Mouse (Mus musculus) limb, embryonic 12.5 days (tissue): ENCODE data around the gene Rcan3. TPM values are rescaled to one million over a fixed set of nuclear protein-coding genes. Genes with fewer than 3 reads are reported as not detected.

Source experiments
- ATAC-seq: fragments of 200-750 bp; cut with Nextera tagmentation; 2 replicates; pipeline ENCODE4 v1.8.0; 2017; ENCODE audit warnings: low read depth, moderate TSS enrichment; ENCODE audit not compliant: insufficient number of reproducible peaks, insufficient read depth, low FRiP score, low TSS enrichment
- H3K27ac ChIP-seq: fragments of 300-500 bp; sonication (generic); 2 replicates; pipeline ENCODE4 v1.5.1; 2016; ENCODE audit warnings: mild to moderate bottlenecking, moderate library complexity
- H3K27me3 ChIP-seq: fragments of 300-500 bp; sonication (generic); 2 replicates; pipeline ENCODE4 v1.6.1; 2016; ENCODE audit warnings: mild to moderate bottlenecking, moderate library complexity
- H3K36me3 ChIP-seq: fragments of 300-500 bp; sonication (generic); 2 replicates; pipeline ENCODE4 v1.6.1; 2016; ENCODE audit warnings: mild to moderate bottlenecking, moderate library complexity
- H3K4me1 ChIP-seq: fragments of 300-500 bp; sonication (generic); replicated peaks from 2 replicates; pipeline ENCODE4 v1.6.1; 2016
- H3K4me2 ChIP-seq: fragments of 300-500 bp; sonication (generic); 2 replicates; pipeline ENCODE4 v1.6.1; 2016; ENCODE audit warnings: mild to moderate bottlenecking, moderate library complexity
- H3K4me3 ChIP-seq: fragments of 300-500 bp; sonication (generic); replicated peaks from 2 replicates; pipeline ENCODE4 v1.5.1; 2016; ENCODE audit warnings: mild to moderate bottlenecking
- H3K9ac ChIP-seq: fragments of 300-500 bp; sonication (generic); replicated peaks from 2 replicates; pipeline ENCODE4 v1.6.1; 2016; ENCODE audit warnings: mild to moderate bottlenecking, moderate library complexity
- H3K9me3 ChIP-seq: fragments of 300-500 bp; sonication (generic); 2 replicates; pipeline ENCODE4 v1.6.1; 2016; ENCODE audit warnings: mild to moderate bottlenecking, moderate library complexity
- WGBS: fragments of 180-500 bp; shearing (Covaris S2); methylation state at CpG from one replicate; pipeline ENCODE4 v1.1.7; 2016; 5-methylcytosine and 5-hydroxymethylcytosine counted together
- polyA plus RNA-seq: library from polyadenylated mRNA; unstranded; fragments of >200 nt; fragmentation: Nextera tagmentation; extraction: Ambion mirVana; gene quantifications from 2 replicates; pipeline ENCODE4 v1.2.1, GENCODE M21; 2016

Gene Rcan3
- 11.7 and 12.6 TPM in 2 replicates for polyA plus RNA-seq

DNA sequence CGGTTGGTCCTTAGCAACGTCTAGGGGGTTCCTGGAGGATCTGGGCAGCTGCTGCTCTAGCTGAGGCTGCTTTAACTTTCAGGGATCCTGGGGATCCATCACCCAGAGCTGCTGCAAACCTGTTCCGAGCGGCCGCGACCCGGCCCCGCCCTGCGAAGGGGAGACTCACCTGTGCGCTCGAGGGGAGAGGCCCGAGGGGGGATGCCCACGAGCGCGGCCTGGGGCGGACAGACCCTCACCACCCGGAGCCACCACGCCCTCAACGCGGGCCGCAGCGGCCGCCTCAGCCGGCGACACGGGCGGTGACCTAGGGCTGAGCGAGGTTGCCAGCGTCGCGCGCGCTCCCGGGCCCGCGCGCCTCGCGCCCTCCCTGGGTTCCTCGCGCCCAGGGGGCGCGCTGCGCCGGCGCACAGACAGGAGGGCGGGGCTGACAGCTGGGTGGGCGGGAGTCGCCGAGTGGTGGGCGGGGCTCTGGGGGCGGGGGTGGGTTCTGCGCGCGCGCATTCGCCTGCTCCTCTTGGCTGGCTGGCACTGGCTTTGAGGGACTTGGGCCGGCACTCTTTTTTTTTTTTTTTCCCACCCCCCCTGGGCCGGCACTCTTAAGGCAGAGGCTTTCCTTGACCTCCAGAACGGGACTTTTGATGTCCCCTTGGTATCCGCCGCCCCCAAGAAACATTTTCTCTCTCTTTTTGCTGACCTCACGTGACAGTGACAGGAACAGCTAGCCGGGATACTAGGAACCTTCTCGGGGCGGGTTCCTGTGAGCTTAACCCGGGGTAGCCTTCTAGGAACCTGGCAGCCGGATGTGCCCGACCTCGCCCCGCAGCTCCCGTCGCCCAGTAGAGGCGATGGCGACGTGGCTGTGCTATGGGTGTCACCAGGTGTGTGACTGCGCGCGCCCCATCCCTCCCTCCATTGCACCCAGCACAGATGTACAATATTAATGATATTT is at the start of gene Rcan3:
Gene Rcan3 (minus strand): TSS at position 411 of the 952 bp plus-strand sequence.
- under 1% methylated on average over 60 of the region's 79 CpGs for WGBS
- no peak within 1 kb of the TSS for H3K27ac ChIP-seq
- peak within 1 kb of the TSS; percentile 78 for H3K9ac ChIP-seq
- H3K27me3 ChIP-seq = peaks cover 8% of the 10 kb centered on the region
- H3K9me3 ChIP-seq = no peaks in the 10 kb centered on the region
- H3K4me2 ChIP-seq = peak within 1 kb of the TSS; percentile 90
- H3K4me1 ChIP-seq = peaks cover 10% of the 10 kb centered on the region
- ATAC-seq = peak; percentile 65
- H3K36me3 ChIP-seq = no peaks in the 10 kb centered on the region
- H3K4me3 ChIP-seq = peak within 1 kb of the TSS; percentile 71

DNA sequence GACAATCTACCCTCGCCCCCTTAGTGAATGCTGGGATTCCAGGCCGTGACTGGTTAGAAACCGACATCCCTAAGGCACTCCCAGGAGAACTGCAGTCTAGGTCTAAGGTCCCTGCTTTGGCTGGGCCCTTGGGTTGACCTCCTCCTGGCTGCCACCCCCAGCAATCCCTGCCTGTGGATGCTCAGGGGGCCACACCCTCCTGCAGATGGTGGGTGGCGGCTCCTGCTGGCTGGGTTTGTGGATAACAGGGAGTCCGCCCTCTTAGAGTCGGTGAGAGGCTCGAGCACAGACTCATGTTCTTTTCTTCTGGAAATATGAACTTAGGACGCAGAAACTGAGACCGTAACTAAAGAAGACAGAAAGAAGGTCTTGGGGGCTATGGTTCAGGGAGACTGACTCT is 46.7 kb upstream of the Rcan3 start:
- no peaks in the 10 kb centered on the region for H3K36me3 ChIP-seq
- no peaks in the 10 kb centered on the region for H3K27me3 ChIP-seq
- no peak overlapping the region for H3K4me3 ChIP-seq
- ATAC-seq = no peak
- no peak overlapping the region for H3K4me2 ChIP-seq
- no peaks in the 10 kb centered on the region; the same call in 1 of the 2 replicates for H3K4me1 ChIP-seq
- H3K27ac ChIP-seq = no peak overlapping the region
- 77% methylated on average over 9 of the region's 9 CpGs for WGBS
- no peaks in the 10 kb centered on the region for H3K9me3 ChIP-seq
- H3K9ac ChIP-seq = no peak overlapping the region

DNA sequence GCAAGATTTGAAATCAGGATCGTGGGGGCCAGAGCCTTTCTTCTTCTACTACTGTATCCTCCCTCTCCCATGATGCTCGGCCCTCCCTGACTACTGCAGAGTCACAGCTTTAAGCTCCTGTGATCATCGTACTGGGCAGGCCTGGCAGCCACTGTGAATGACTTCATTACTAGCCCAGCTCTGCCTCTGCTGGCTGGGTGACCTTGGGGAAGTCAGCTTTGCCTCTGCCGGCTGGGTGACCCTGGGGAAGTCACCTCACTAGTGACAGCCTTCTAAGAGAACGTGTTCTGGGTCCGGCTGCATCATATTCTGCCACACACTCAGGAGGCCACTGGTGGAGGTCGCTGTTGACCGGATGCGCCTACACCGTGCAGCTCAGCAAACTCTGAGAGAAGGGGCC is 44.2 kb upstream of the Rcan3 start:
- 88% methylated on average over 10 of the region's 10 CpGs for WGBS

GRCm38 (mm10) chr4:135463406-135463805 is 29.8 kb upstream of the Rcan3 start:
- Histone ChIP-seq H3K9me3 (no peaks in the 10 kb centered on the region), H3K27ac (no peak overlapping the region), H3K36me3 (peaks cover 5% of the 10 kb centered on the region; the same call in 1 of the 2 replicates), H3K9ac (no peak overlapping the region), H3K4me2 (no peak overlapping the region), H3K4me3 (no peak overlapping the region), H3K27me3 (no peaks in the 10 kb centered on the region), H3K4me1 (no peaks in the 10 kb centered on the region)
- ATAC-seq = no peak
- WGBS = 91% methylated on average over 11 of the region's 11 CpGs

More for the DNA sequence above, 44.2 kb upstream of the Rcan3 start:
- no peaks in the 10 kb centered on the region for H3K36me3 ChIP-seq
- H3K4me3 ChIP-seq = no peak overlapping the region
- H3K9ac ChIP-seq = no peak overlapping the region
- no peak overlapping the region for H3K4me2 ChIP-seq
- H3K27ac ChIP-seq = no peak overlapping the region
- no peaks in the 10 kb centered on the region for H3K4me1 ChIP-seq
- H3K9me3 ChIP-seq = no peaks in the 10 kb centered on the region
- no peaks in the 10 kb centered on the region for H3K27me3 ChIP-seq
- ATAC-seq = no peak

GRCm38 (mm10) chr4:135453572-135453971 is 19.9 kb upstream of the Rcan3 start:
- no peak overlapping the region for H3K4me2 ChIP-seq
- 39% methylated on average over 12 of the region's 12 CpGs for WGBS
- no peaks in the 10 kb centered on the region for H3K9me3 ChIP-seq
- H3K4me3 ChIP-seq = no peak overlapping the region
- ATAC-seq = peak; percentile 72; the same call in 1 of the 2 replicates
- H3K36me3 ChIP-seq = no peaks in the 10 kb centered on the region
- no peak overlapping the region for H3K9ac ChIP-seq
- H3K27ac ChIP-seq = peak overlapping the region; percentile 50; the same call in 1 of the 2 replicates
- no peaks in the 10 kb centered on the region for H3K27me3 ChIP-seq
- peaks cover 38% of the 10 kb centered on the region for H3K4me1 ChIP-seq

GRCm38 (mm10) chr4:135453164-135453563 is 19.5 kb upstream of the Rcan3 start:
- WGBS = 43% methylated on average over 6 of the region's 6 CpGs
- Histone ChIP-seq H3K27ac (peak overlapping the region; percentile 50; the same call in 1 of the 2 replicates), H3K9ac (no peak overlapping the region), H3K4me1 (peaks cover 38% of the 10 kb centered on the region), H3K27me3 (no peaks in the 10 kb centered on the region), H3K36me3 (no peaks in the 10 kb centered on the region), H3K4me3 (no peak overlapping the region), H3K4me2 (no peak overlapping the region), H3K9me3 (no peaks in the 10 kb centered on the region)
- no peak for ATAC-seq

GRCm38 (mm10) chr4:135451360-135452015 is 17.8 kb upstream of the Rcan3 start:
- peaks cover 38% of the 10 kb centered on the region for H3K4me1 ChIP-seq
- H3K9me3 ChIP-seq = no peaks in the 10 kb centered on the region
- H3K27me3 ChIP-seq = no peaks in the 10 kb centered on the region
- H3K4me2 ChIP-seq = peak overlapping the region; percentile 37
- WGBS = 44% methylated on average over 18 of the region's 18 CpGs
- H3K9ac ChIP-seq = no peak overlapping the region
- ATAC-seq = no peak
- H3K4me3 ChIP-seq = no peak overlapping the region
- peak overlapping the region; percentile 53; the same call in 1 of the 2 replicates for H3K27ac ChIP-seq
- no peaks in the 10 kb centered on the region for H3K36me3 ChIP-seq

- no peak overlapping the region for H3K4me2 ChIP-seq
These were observed 8.8 kb upstream of the Rcan3 start for GRCm38 (mm10) chr4:135442473-135442872.

DNA sequence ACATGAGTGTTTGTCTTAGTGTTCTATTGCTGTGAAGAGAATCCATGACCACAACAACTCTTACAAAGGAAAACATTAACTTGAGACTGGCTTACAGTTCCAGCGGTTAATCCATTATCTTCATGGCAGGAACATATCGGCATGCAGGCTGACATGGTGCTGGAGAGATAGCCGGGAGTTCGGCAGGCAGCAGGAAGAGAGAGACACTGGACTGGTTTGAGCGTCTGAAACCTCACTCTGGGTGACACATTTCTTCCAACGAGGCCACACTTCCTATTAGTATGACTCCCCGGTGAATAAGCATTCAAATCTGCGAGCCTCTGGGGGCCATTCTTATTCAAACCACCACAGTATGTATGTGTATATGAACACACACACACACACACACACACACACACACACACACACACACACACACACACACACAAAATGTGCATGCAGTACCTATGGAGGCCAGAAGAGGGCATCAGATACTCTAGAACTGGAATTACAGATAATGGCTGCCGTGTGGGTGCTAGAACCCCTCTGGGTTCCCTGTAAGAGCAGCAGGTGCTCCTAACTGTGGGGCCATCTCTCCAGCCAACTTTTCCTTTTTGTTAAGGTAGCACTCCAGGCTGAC is 6.4 kb upstream of the Rcan3 start:
- Histone ChIP-seq H3K9me3 (no peaks in the 10 kb centered on the region), H3K27me3 (peaks cover 4% of the 10 kb centered on the region), H3K4me3 (no peak overlapping the region), H3K27ac (no peak overlapping the region), H3K9ac (no peak overlapping the region), H3K4me2 (no peak overlapping the region), H3K4me1 (0 out of 2 replicates have a peak, but pooled peaks cover 4% of the 10 kb centered on the region), H3K36me3 (no peaks in the 10 kb centered on the region)
- WGBS = 62% methylated on average over 9 of the region's 9 CpGs
- ATAC-seq = no peak

More at GRCm38 (mm10) chr4:135442473-135442872, 8.8 kb upstream of the Rcan3 start:
- Histone ChIP-seq H3K27me3 (no peaks in the 10 kb centered on the region), H3K27ac (no peak overlapping the region), H3K9me3 (no peaks in the 10 kb centered on the region), H3K9ac (no peak overlapping the region), H3K36me3 (no peaks in the 10 kb centered on the region), H3K4me3 (no peak overlapping the region), H3K4me1 (0 out of 2 replicates have a peak, but pooled peaks cover 4% of the 10 kb centered on the region)
- 67% methylated on average over 5 of the region's 5 CpGs for WGBS
- no peak for ATAC-seq

- peak overlapping the region; percentile 23; the same call in 1 of the 2 replicates for H3K9ac ChIP-seq
- no peaks in the 10 kb centered on the region for H3K9me3 ChIP-seq
- 0 out of 2 replicates have a peak, but pooled peaks have one; percentile 43 for ATAC-seq
- no peaks in the 10 kb centered on the region for H3K36me3 ChIP-seq
- peak overlapping the region; percentile 44 for H3K4me2 ChIP-seq
- 0 out of 2 replicates have a peak overlapping the region, but pooled peaks have one; percentile 6 for H3K4me3 ChIP-seq
- H3K27me3 ChIP-seq = peaks cover 4% of the 10 kb centered on the region
- 7% methylated on average over 15 of the region's 15 CpGs for WGBS
- H3K27ac ChIP-seq = no peak overlapping the region
- H3K4me1 ChIP-seq = peaks cover 9% of the 10 kb centered on the region
These were observed 5.6 kb upstream of the Rcan3 start for GRCm38 (mm10) chr4:135439188-135439647.
